Mouse (Mus musculus) MEL (cell line): ENCODE results near the gene Ablim2.

Source experiments
- CTCF ChIP-seq, 3 experiments: IDR thresholded peaks in 2 of 3; conservative IDR thresholded peaks in 1 of 3; 2 replicates each; pipeline ENCODE4 v1.5.1; 2011 to 2012; ENCODE audit warnings: low read length in 3 of 3, low read depth in 2 of 3, mild to moderate bottlenecking in 2 of 3, improper control_type of control experiment in 1 of 3, inconsistent platforms in 1 of 3, mixed read lengths in 1 of 3, moderate library complexity in 1 of 3; ENCODE audit not compliant: control insufficient read depth in 1 of 3, insufficient read depth in 1 of 3, poor library complexity in 1 of 3, severe bottlenecking in 1 of 3
- NRF1 ChIP-seq: IDR thresholded peaks from 2 replicates; pipeline ENCODE4 v1.6.1; 2014; ENCODE audit warnings: low read depth, mild to moderate bottlenecking, inconsistent platforms, low read length, improper control_type of control experiment, moderate library complexity; ENCODE audit not compliant: poor library complexity, insufficient read depth, severe bottlenecking
- POLR2A ChIP-seq, 2 experiments: IDR thresholded peaks; 2 replicates each; pipeline ENCODE4 v1.6.1; 2011 to 2012; ENCODE audit warnings: low read length in 2 of 2, mild to moderate bottlenecking in 2 of 2, control low read depth in 1 of 2, improper control_type of control experiment in 1 of 2, low read depth in 1 of 2, moderate library complexity in 1 of 2; ENCODE audit not compliant: control insufficient read depth in 1 of 2, insufficient read depth in 1 of 2, poor library complexity in 1 of 2
- POLR2AphosphoS5 ChIP-seq: IDR thresholded peaks from 2 replicates; pipeline ENCODE4 v1.6.1; 2012; ENCODE audit warnings: low read depth, borderline replicate concordance, mild to moderate bottlenecking, inconsistent platforms, low read length, moderate library complexity, mixed read lengths
- RAD21 ChIP-seq: IDR thresholded peaks from 2 replicates; pipeline ENCODE4 v1.6.1; 2011; ENCODE audit warnings: mild to moderate bottlenecking, low read depth, low read length, improper control_type of control experiment
- TCF12 ChIP-seq: IDR thresholded peaks from 2 replicates; pipeline ENCODE4 v1.6.1; 2014; ENCODE audit warnings: low read depth, mild to moderate bottlenecking, inconsistent platforms, low read length, improper control_type of control experiment, moderate library complexity
- USF1 ChIP-seq: IDR thresholded peaks from 2 replicates; pipeline ENCODE4 v1.6.1; 2014; ENCODE audit warnings: low read depth, mild to moderate bottlenecking, inconsistent platforms, low read length, improper control_type of control experiment, moderate library complexity
- ZMIZ1 ChIP-seq: IDR thresholded peaks from 2 replicates; pipeline ENCODE4 v1.6.1; 2012; ENCODE audit warnings: low read depth, mild to moderate bottlenecking, inconsistent platforms, low read length, improper control_type of control experiment, moderate library complexity

- no peak for TF ChIP-seq CTCF (IDR thresholded peaks at IDR 0.05 in 2 of 3, conservative IDR thresholded peaks at IDR 0.05 in 1 of 3; ENCODE audit: control insufficient read depth in 1 of 3, insufficient read depth in 1 of 3, low read depth in 2 of 3, low read length in 3 of 3, poor library complexity in 1 of 3, severe bottlenecking in 1 of 3)
- no peak for TF ChIP-seq POLR2A (IDR thresholded peaks at IDR 0.05; ENCODE audit: control insufficient read depth in 1 of 2, insufficient read depth in 1 of 2, low read depth in 1 of 2, low read length in 2 of 2, poor library complexity in 1 of 2)
- no peak for TF ChIP-seq RAD21
- no peak for TF ChIP-seq USF1
- no peak for TF ChIP-seq POLR2AphosphoS5
- TF ChIP-seq TCF12, result no peak
- no peak for TF ChIP-seq NRF1
- no peak for TF ChIP-seq ZMIZ1
Observed at GRCm38 (mm10) chr5:35761323-35761722, 3.6 kb downstream of the Ablim2 start.
